In the genomic region with DNA sequence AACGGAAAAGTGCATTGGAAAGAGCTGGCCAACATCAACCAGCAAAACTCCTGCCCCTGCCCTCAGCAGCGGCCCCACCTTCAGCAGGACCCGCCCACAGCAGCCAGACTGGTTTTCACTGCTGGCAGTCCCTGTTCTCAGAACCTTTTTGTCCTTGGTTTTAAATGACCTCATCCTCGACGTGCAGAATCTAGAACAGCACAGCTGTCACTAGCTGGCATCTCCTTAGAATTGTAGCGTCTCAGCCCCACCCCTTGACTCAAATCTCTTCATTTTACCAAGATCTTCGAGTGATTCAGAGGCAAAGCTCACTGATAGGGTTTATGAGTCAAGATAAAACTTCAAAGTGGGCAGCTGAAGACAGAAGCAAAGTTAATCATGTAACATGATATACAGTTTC, we compare ENCODE assay signal across 8 mouse cellular contexts. TPM values are rescaled to one million over a fixed set of nuclear protein-coding genes. Genes with fewer than 3 reads are reported as not detected.
DNase-seq lines count a peak whose midpoint lies in the region; ATAC-seq and TF ChIP-seq lines count a peak whose summit lies in the region.

No protein-coding gene starts in this region.

- DNase-seq in frontal cortex, postnatal 14 days (ENCODE audit: low spot score in 2 of 2) = no peak
- DNase-seq in heart, postnatal 0 days (ENCODE audit: low spot score) = peak; percentile 72
- DNase-seq in lung, postnatal 14 days = peak; percentile 49
- DNase-seq in retina, embryonic 14.5 days (ENCODE audit: low spot score) = no peak
- no peak for DNase-seq in spleen, postnatal 4 days (ENCODE audit: low spot score in 2 of 2)

- peak overlapping the region; percentile 28 for H3K27ac ChIP-seq in heart, postnatal 0 days (ENCODE audit: low read depth)
- H3K27ac ChIP-seq in liver, embryonic 12.5 days = no peak overlapping the region

- no peak overlapping the region for H3K4me3 ChIP-seq in heart, postnatal 0 days (ENCODE audit: low read depth, low read length)
- no peak overlapping the region for H3K4me3 ChIP-seq in liver, embryonic 12.5 days

- TF ChIP-seq CTCF in heart, postnatal 0 days (IDR thresholded peaks at IDR 0.05; ENCODE audit: low read depth) = no peak

- H3K9me3 ChIP-seq in heart, postnatal 0 days (replicated peaks; ENCODE audit: control insufficient read depth, low read length) = no peaks in the 10 kb centered on the region
- H3K9me3 ChIP-seq in liver, embryonic 12.5 days (replicated peaks) = no peaks in the 10 kb centered on the region

- 0 out of 2 replicates have a peak, but pooled peaks have one; percentile 28 for ATAC-seq in frontal cortex, adult (ENCODE audit: low TSS enrichment)
- peak; percentile 33 for ATAC-seq in activated CD4-positive, CD25-positive, alpha-beta regulatory T cell, adult 4 months
- ATAC-seq in heart, postnatal 0 days (ENCODE audit: insufficient read depth, low read depth) = peak; percentile 25; the same call in 1 of the 2 replicates
- no peak for ATAC-seq in liver, embryonic 12.5 days

- no peak for TF ChIP-seq EP300 in heart, postnatal 0 days (IDR thresholded peaks at IDR 0.05; ENCODE audit: low read depth)

- no peaks in the 10 kb centered on the region for H3K36me3 ChIP-seq in heart, postnatal 0 days (replicated peaks; ENCODE audit: control insufficient read depth, insufficient read depth, low read length)
- no peaks in the 10 kb centered on the region for H3K36me3 ChIP-seq in liver, embryonic 12.5 days

- no peak overlapping the region for H3K9ac ChIP-seq in heart, postnatal 0 days (replicated peaks; ENCODE audit: low read depth, low read length)
- H3K9ac ChIP-seq in liver, embryonic 12.5 days = no peak overlapping the region

- H3K4me1 ChIP-seq in heart, postnatal 0 days (ENCODE audit: control insufficient read depth, insufficient read depth) = peaks cover 38% of the 10 kb centered on the region; the same call in 1 of the 2 replicates
- no peaks in the 10 kb centered on the region for H3K4me1 ChIP-seq in liver, embryonic 12.5 days

- 6% methylated on average over 7 of the region's 7 CpGs for WGBS in heart, postnatal 0 days
- 29% methylated on average over 7 of the region's 7 CpGs for WGBS in liver, embryonic 12.5 days (ENCODE audit: insufficient replicate concordance)

- no peaks in the 10 kb centered on the region for H3K27me3 ChIP-seq in heart, postnatal 0 days (ENCODE audit: control insufficient read depth, insufficient read depth, low read length)
- H3K27me3 ChIP-seq in liver, embryonic 12.5 days (replicated peaks) = no peaks in the 10 kb centered on the region

- peak overlapping the region; percentile 21; the same call in 1 of the 2 replicates for H3K4me2 ChIP-seq in heart, postnatal 0 days (ENCODE audit: low read depth, low read length)
- no peak overlapping the region for H3K4me2 ChIP-seq in liver, embryonic 12.5 days

RNA-seq across cellular contexts. Expression of a gene that starts 57.8 kb away (rescaled TPM):
- polyA plus RNA-seq in activated CD4-positive, CD25-positive, alpha-beta regulatory T cell, adult 4 months (2017; shearing (Covaris generic)) = 100 to 1,000 TPM; 266 to 304 TPM
- total RNA-seq in heart, postnatal 0 days (2014; rRNA removed; ENCODE audit: low replicate concordance) = 80.1 and 113 TPM in 2 replicates
- polyA plus RNA-seq in heart, postnatal 0 days (2015; fragmentation: Nextera tagmentation; extraction: Ambion mirVana) = 29.8 and 34.2 TPM in 2 replicates
- 35.2 and 37.9 TPM in 2 replicates for polyA plus RNA-seq in liver, embryonic 12.5 days (2016; fragmentation: Nextera tagmentation; extraction: Ambion mirVana)

Comparison
In these comparisons a context has a peak if more than half of its experiments do, and no peak if none do; other contexts are left out.
1. DNase-seq: peak in heart, postnatal 0 days (single experiment) and lung, postnatal 14 days (single experiment); none in frontal cortex, postnatal 14 days (0 of 2), retina, embryonic 14.5 days (single experiment) and spleen, postnatal 4 days (0 of 2).